Mouse (Mus musculus): Measurements from ENCODE around the gene Lrfn1.

The Lrfn1 gene

GRCm38 (mm10) chr7:28511441-28511840, 59.7 kb downstream of the Lrfn1 start:
- no peak for DNase-seq

Data from cerebellum, adult 11-12 months (tissue).